Mouse (Mus musculus) cortical plate, adult 2 months (tissue): ENCODE data around the gene Gm5105.

Source experiments
- CTCF ChIP-seq: fragments of 200-500 bp; IDR thresholded peaks from 2 replicates; pipeline ENCODE4 v1.5.1; 2011; ENCODE audit warnings: mild to moderate bottlenecking, control low read depth, low read length; ENCODE audit not compliant: insufficient read depth; ENCODE audit errors: extremely low read depth
- POLR2A ChIP-seq: fragments of 200-500 bp; IDR thresholded peaks from 2 replicates; pipeline ENCODE4 v1.6.1; 2011; ENCODE audit warnings: mild to moderate bottlenecking, low read length, control low read depth; ENCODE audit not compliant: insufficient read depth; ENCODE audit errors: extremely low read depth

DNA sequence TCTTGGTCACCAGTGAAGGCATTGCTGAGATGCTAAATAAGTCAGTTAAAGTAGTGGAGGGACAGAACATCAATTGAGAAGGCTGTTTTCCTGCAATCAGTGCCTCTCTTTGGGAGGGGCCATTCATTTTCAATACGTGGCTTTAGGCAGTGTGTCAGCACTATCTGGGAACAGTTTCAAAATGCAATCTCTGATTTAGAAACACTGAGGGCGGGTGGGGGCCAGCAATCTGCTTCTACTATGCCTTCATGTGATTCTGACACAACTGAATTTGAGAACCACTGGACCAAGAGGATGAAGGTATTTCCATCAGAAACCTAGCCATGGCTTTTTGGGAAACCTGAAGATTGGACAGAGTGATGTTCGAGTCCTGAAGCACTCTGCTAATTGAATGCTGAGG lies 28.1 kb upstream of the Gm5105 start:
- TF ChIP-seq POLR2A (no peak), CTCF (no peak)
